Mouse (Mus musculus): ENCODE measurements at regions not wholly inside any gene's neighbourhood (a gene's known extent, or its start where the extent isn't known, plus 50 kb on each side); places are given as distances from the start of the nearest gene placed in this dataset.
"Not testable (repeated sequence)": the region's sequence is repeated elsewhere in the genome, so short reads cannot be mapped to it uniquely, and the experiment has no call there.

DNA sequence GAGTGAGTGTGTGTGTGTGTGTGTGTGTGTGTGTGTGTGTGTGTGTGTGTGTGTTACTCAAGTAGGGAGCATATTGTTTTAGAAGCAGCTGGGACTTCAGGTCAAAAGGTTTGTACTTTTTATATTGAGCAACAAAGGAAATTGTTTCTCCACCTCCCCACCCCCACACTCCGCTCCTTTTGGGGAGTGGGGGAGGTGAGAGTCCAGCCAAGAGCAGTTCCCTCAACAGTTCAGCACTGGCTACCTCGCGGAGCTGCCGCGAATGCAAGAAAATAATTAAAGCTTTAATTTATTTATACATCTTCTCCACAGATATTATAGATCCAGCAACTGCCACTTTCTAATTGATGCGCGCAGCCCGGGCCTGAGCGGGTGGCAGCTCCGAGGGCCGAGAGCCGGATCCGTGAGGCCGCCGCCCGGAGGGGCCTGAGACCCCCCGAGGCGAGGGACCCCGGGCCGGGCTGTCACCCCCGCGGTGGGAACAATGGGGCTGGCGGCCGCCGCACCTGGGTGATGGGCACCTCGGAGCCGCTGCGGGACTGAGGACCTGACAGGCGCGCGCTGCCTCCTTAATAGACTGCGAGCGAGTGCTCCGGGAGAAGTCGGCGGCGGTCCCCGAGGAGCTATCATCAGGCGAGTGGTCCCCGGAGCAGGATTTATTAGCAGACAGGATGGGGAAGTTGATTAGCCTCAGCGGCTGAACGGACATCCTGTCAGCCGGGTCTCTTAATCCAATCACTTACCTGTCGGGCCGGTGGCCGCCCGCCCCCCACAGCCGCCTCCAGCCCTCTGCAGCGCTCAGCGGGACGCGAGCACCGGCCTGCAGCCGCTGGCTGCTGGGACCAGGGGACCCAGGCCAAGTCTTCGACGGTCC lies 124.4 kb downstream of the Melk start:
- no peak for DNase-seq (ENCODE audit: low read depth, low spot score)

- DNase-seq (ENCODE audit: low read depth, low spot score): peak; percentile 54
These were observed 133.9 kb downstream of the Melk start for GRCm38 (mm10) chr4:44434593-44434992.

DNA sequence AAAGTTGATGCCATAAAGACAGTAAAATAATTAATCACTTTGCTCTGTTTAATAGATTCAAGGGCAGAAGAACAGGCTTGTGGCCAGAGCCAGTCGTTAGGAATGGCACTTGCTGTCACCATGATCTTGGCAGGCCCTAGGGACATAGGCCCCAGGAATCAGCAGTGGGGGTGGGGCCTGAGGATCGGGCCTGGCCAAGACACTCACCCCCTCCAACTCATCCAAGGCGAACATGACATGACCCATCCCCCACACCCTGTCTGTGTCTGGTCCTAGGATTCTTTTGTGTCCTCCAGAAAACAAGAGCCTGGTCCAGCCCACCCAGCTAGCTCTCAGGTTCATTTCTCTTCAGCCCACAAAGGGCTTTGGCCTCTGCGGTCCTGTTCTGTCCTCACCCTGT lies 144.8 kb downstream of the Melk start:
- DNase-seq (ENCODE audit: low read depth, low spot score): no peak

DNA sequence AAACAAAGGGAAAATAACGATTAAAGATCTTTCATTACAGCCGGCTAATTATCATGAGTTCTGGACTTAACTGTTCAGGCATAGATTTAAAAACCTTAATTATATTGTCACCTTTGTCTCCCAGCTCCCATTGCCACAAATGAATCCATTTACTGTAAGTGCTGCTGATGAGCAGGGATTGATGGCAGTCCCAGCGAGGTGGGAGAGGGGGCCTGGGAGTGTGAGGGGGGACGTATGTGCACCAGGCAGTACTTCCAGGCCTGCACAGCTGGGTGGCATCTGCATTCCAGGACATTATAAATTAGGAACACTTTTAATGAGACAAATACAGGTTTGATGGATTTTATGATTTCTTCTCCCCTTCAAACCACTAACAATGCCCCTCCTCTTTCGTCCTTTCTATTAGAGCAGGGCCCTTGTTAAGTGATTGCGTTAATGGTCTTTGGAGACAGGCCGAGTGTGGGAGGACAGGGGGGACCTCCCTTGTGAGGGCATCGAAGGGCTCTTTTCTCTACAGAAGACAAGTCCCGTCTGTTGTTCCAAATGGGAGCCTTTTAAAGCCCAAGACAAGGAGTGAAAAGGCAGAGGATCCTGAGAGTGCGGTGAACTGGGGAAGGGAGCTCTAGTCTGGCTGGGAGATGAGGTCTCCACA lies 150.3 kb downstream of the Melk start:
- no peak for DNase-seq (ENCODE audit: low read depth, low spot score)

GRCm38 (mm10) chr4:44452043-44452618 lies 151.5 kb downstream of the Melk start:
- no peak for DNase-seq (ENCODE audit: low read depth, low spot score)

- DNase-seq (ENCODE audit: low read depth, low spot score): no peak
These were observed 152.9 kb downstream of the Melk start for GRCm38 (mm10) chr4:44453552-44453951.

- no peak for DNase-seq (ENCODE audit: low read depth, low spot score)
These were observed 155.2 kb downstream of the Melk start for GRCm38 (mm10) chr4:44455851-44456250.

DNA sequence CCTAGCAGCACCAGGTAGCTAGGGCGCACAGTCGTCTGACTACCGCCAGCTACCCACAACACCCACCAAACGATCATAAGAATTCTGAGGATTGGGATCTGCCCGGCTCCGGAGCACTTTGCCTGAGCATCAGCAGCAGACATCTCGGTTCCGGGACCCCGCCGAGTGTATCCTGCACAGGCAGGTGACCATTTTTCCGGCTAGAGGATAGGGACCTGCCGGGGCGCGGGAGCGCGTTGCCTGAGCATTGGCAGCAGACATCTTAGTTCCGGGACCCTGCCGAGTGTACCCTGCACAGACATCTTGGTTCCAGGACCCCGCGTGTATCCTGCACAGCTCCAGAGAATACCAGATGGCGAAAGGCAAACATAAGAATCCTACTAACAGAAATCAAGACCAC lies 172.8 kb downstream of the Melk start:
- DNase-seq (ENCODE audit: low read depth, low spot score): not testable (repeated sequence)
